Mouse (Mus musculus) neural tube, embryonic 15.5 days (tissue): ENCODE data around the gene Fgf13. TPM values are rescaled to one million over a fixed set of nuclear protein-coding genes. Genes with fewer than 3 reads are reported as not detected.

Experiments
- ATAC-seq: fragments of 200-750 bp; cut with Nextera tagmentation; 2 replicates; pipeline ENCODE4 v1.8.0; 2017; ENCODE audit warnings: mild to moderate bottlenecking, moderate TSS enrichment, moderate library complexity; ENCODE audit not compliant: low FRiP score
- H3K27ac ChIP-seq: fragments of 300-500 bp; sonication (generic); replicated peaks from 2 replicates; pipeline ENCODE4 v1.5.1; 2015; ENCODE audit warnings: mild to moderate bottlenecking, inconsistent platforms
- H3K27me3 ChIP-seq: fragments of 300-500 bp; sonication (generic); replicated peaks from 2 replicates; pipeline ENCODE4 v1.6.1; 2015; ENCODE audit warnings: inconsistent platforms
- H3K36me3 ChIP-seq: fragments of 300-500 bp; sonication (generic); 2 replicates; pipeline ENCODE4 v1.6.1; 2015; ENCODE audit warnings: inconsistent platforms
- H3K4me1 ChIP-seq: fragments of 300-500 bp; sonication (generic); 2 replicates; pipeline ENCODE4 v1.6.1; 2015; ENCODE audit warnings: inconsistent platforms
- H3K4me2 ChIP-seq: fragments of 300-500 bp; sonication (generic); 2 replicates; pipeline ENCODE4 v1.6.1; 2015; ENCODE audit warnings: inconsistent platforms, mild to moderate bottlenecking, moderate library complexity
- H3K4me3 ChIP-seq: fragments of 300-500 bp; sonication (generic); replicated peaks from 2 replicates; pipeline ENCODE4 v1.5.1; 2015; ENCODE audit warnings: mild to moderate bottlenecking, inconsistent platforms
- H3K9ac ChIP-seq: fragments of 300-500 bp; sonication (generic); replicated peaks from 2 replicates; pipeline ENCODE4 v1.6.1; 2015; ENCODE audit warnings: mild to moderate bottlenecking, inconsistent platforms
- H3K9me3 ChIP-seq: fragments of 300-500 bp; sonication (generic); replicated peaks from 2 replicates; pipeline ENCODE4 v1.6.1; 2016; ENCODE audit warnings: inconsistent platforms
- WGBS: fragments of 180-500 bp; shearing (Covaris S2); methylation state at CpG from one replicate; pipeline ENCODE4 v1.1.7; 2015; ENCODE audit warnings: mixed read lengths; 5-methylcytosine and 5-hydroxymethylcytosine counted together
- microRNA counts: library from miRNA; unstranded; fragments of <30 nt; microRNA quantifications from one replicate; lab custom pipeline; 2016
- microRNA-seq: library from miRNA; unstranded; fragments of <30 nt; microRNA quantifications from one replicate; pipeline ENCODE4, GENCODE M21; 2017
- polyA plus RNA-seq: library from polyadenylated mRNA; unstranded; fragments of >200 nt; fragmentation: Nextera tagmentation; extraction: Ambion mirVana; gene quantifications from 2 replicates; pipeline ENCODE4 v1.2.1, GENCODE M21; 2015

Gene Fgf13
- polyA plus RNA-seq, 1 experiment from 2014 or later = 229 TPM

- Histone ChIP-seq H3K27ac (no peak overlapping the region), H3K27me3 (no peaks in the 10 kb centered on the region), H3K9me3 (no peaks in the 10 kb centered on the region), H3K36me3 (no peaks in the 10 kb centered on the region), H3K4me1 (no peaks in the 10 kb centered on the region), H3K9ac (no peak overlapping the region), H3K4me2 (no peak overlapping the region), H3K4me3 (no peak overlapping the region)
- no peak for ATAC-seq
- whole genome bisulfite sequencing = 95% methylated on average over 3 of the region's 3 CpGs
Observed at GRCm38 (mm10) chrX:59085928-59086327, 481.9 kb downstream of the Fgf13 start.

GRCm38 (mm10) chrX:59080427-59080826 is 487.4 kb downstream of the Fgf13 start:
- Histone ChIP-seq H3K4me3 (no peak overlapping the region), H3K4me1 (no peaks in the 10 kb centered on the region), H3K9ac (no peak overlapping the region), H3K9me3 (no peaks in the 10 kb centered on the region), H3K27ac (no peak overlapping the region), H3K4me2 (no peak overlapping the region), H3K36me3 (no peaks in the 10 kb centered on the region), H3K27me3 (no peaks in the 10 kb centered on the region)
- ATAC-seq = no peak

- no peaks in the 10 kb centered on the region for H3K27me3 ChIP-seq
Observed at GRCm38 (mm10) chrX:59072083-59072482, 495.8 kb downstream of the Fgf13 start.

GRCm38 (mm10) chrX:59063157-59063556 is 504.7 kb downstream of the Fgf13 start:
- no peaks in the 10 kb centered on the region for H3K27me3 ChIP-seq
- H3K9me3 ChIP-seq = no peaks in the 10 kb centered on the region
- no peaks in the 10 kb centered on the region for H3K36me3 ChIP-seq
- H3K4me3 ChIP-seq = no peak overlapping the region
- no peak overlapping the region for H3K4me2 ChIP-seq
- H3K9ac ChIP-seq = no peak overlapping the region
- H3K4me1 ChIP-seq = no peaks in the 10 kb centered on the region
- WGBS = 80% methylated on average over 4 of the region's 4 CpGs
- H3K27ac ChIP-seq = no peak overlapping the region
- no peak for ATAC-seq

More at GRCm38 (mm10) chrX:59072083-59072482, 495.8 kb downstream of the Fgf13 start:
- Histone ChIP-seq H3K9me3 (no peaks in the 10 kb centered on the region), H3K4me3 (no peak overlapping the region), H3K36me3 (no peaks in the 10 kb centered on the region), H3K9ac (no peak overlapping the region), H3K27ac (no peak overlapping the region), H3K4me1 (no peaks in the 10 kb centered on the region), H3K4me2 (no peak overlapping the region)
- ATAC-seq = no peak
- 81% methylated on average over 3 of the region's 3 CpGs for WGBS

GRCm38 (mm10) chrX:59034969-59035368 is 532.9 kb downstream of the Fgf13 start:
- Histone ChIP-seq H3K4me3 (no peak overlapping the region), H3K36me3 (no peaks in the 10 kb centered on the region), H3K27ac (no peak overlapping the region), H3K9ac (no peak overlapping the region), H3K4me1 (no peaks in the 10 kb centered on the region), H3K4me2 (no peak overlapping the region), H3K27me3 (no peaks in the 10 kb centered on the region), H3K9me3 (no peaks in the 10 kb centered on the region)
- 79% methylated on average over 1 of the region's 1 CpGs for WGBS
- ATAC-seq = no peak

MicroRNA genes within 50 kb of the gene (microRNA counts, 519-probe panel; counts per million panel counts)
- 1,742 counts per million, percentile 28 among the panel's probes with 10 or more counts for microRNA mmu-miR-504 (lab: Ali Mortazavi, UCI)

Small RNAs within 50 kb of the gene (microRNA-seq; reads per million reads assigned to microRNA genes)
- 5.5 reads per million, percentile 20 among the genes with 10 or more reads in this experiment for gene Mir504
